Mouse (Mus musculus) cortical plate, adult 2 months (tissue): ENCODE measurements at regions not wholly inside any gene's neighbourhood (a gene's known extent, or its start where the extent isn't known, plus 50 kb on each side); places are given as distances from the start of the nearest gene placed in this dataset.

Experiments used
- CTCF ChIP-seq: fragments of 200-500 bp; IDR thresholded peaks from 2 replicates; pipeline ENCODE4 v1.5.1; 2011; ENCODE audit warnings: mild to moderate bottlenecking, control low read depth, low read length; ENCODE audit not compliant: insufficient read depth; ENCODE audit errors: extremely low read depth
- POLR2A ChIP-seq: fragments of 200-500 bp; IDR thresholded peaks from 2 replicates; pipeline ENCODE4 v1.6.1; 2011; ENCODE audit warnings: mild to moderate bottlenecking, low read length, control low read depth; ENCODE audit not compliant: insufficient read depth; ENCODE audit errors: extremely low read depth

DNA sequence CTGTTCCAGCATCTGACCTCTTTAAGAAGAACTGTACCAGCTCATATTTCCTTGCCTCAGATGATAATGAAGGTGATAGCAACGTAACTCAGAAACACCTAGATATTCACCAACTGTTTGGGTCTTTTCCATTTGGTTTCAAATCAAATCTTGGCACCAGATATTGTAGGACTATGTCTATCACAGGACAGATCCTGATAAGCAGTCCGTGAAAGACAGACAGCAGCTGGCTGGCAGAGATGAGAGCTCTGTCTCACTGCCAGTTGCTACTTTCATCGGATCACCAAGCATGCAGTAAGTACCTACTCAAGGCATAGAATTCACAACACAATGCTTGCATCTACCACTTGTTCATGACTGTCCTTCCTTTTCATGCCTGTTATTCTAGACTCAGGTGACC, 252.7 kb upstream of the Myo3a start:
- TF ChIP-seq CTCF, result no peak
- no peak for TF ChIP-seq POLR2A
